Mouse (Mus musculus): ENCODE data around the gene Smc1b. TPM values are rescaled to one million over a fixed set of nuclear protein-coding genes. Genes with fewer than 3 reads are reported as not detected.

The Smc1b gene
- polyA plus RNA-seq, 1 experiment from 2014 or later, result 0.08 TPM

DNA sequence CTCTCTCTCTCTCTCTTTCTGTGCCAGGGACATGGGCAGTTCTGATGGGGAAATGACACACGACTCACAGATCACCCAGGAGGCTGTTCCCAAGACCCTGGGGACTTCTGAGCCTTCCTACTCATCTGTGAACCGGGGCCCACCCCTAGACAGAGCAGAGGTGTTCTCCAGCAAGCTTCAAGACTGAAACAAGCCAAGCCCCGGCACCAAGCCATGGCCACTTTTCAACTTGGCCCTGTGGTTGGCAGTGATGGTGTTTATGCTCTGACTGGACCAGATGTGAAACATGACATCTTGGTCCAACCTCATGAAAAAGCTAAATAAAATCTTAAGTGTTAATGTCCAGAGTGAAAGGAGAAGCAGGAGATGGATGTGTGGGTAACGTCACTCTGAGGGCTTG, 109.6 kb downstream of the Smc1b start:
- no peaks in the 10 kb centered on the region for H3K36me3 ChIP-seq
- no peak for ATAC-seq (ENCODE audit: extremely low read depth, insufficient number of reproducible peaks, low FRiP score, low TSS enrichment)
- H3K4me1 ChIP-seq, result no peaks in the 10 kb centered on the region; the same call in 1 of the 2 replicates
- no peaks in the 10 kb centered on the region for H3K9me3 ChIP-seq
- peaks cover 13% of the 10 kb centered on the region for H3K27me3 ChIP-seq (replicated peaks)
- H3K27ac ChIP-seq (replicated peaks), result no peak overlapping the region
- no peak overlapping the region for H3K4me3 ChIP-seq
- H3K9ac ChIP-seq, result no peak overlapping the region
- 61% methylated on average over 4 of the region's 4 CpGs for WGBS
- H3K4me2 ChIP-seq, result no peak overlapping the region

DNA sequence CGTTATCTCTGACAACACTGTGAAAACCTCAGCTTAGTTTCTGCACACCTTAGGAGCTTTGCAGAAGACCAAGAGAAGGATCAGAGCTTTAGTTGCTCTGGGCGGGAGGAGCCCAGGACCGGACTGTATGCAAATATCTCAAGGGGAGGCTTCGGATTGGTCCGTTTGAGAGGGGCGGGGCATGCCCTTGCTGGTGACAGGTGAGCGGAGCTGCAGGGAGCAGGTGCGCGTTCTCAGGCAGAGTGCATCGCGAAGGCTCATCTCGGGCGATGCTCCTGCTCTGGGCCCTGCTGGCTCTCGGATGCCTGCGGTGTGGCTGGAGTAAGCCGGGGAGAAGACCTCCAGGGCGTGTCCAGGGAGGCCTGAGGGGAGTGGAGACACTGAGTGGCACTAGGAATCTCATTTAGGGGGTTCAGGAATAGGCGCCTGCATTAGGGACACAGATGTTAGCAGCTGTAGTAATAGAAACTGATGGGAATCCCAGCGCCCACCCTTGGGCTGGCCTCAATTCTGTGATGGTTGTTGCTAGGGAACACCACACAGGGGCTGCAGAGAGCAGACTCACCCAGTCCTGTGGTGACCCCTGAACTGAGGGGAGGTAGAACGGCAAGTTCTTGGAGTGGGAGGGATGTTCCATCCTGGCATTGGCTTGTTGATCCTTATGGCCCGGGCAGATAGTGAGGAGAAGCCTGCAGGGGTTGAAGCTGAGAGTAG, 114.7 kb downstream of the Smc1b start, which contains the start of gene Upk3a:
TSS of gene Upk3a (plus strand) at position 191 of the 714 bp plus-strand sequence.
- Histone ChIP-seq H3K9ac (no peak within 1 kb of the TSS), H3K4me1 (peaks cover 31% of the 10 kb centered on the region), H3K4me3 (no peak within 1 kb of the TSS), H3K36me3 (no peaks in the 10 kb centered on the region), H3K9me3 (no peaks in the 10 kb centered on the region), H3K4me2 (peak within 1 kb of the TSS; percentile 20), H3K27ac (replicated peaks) (no peak within 1 kb of the TSS), H3K27me3 (replicated peaks) (peaks cover 31% of the 10 kb centered on the region)
- 9% methylated on average over 21 of the region's 21 CpGs for WGBS
- ATAC-seq (ENCODE audit: extremely low read depth, insufficient number of reproducible peaks, low FRiP score, low TSS enrichment), result no peak

DNA sequence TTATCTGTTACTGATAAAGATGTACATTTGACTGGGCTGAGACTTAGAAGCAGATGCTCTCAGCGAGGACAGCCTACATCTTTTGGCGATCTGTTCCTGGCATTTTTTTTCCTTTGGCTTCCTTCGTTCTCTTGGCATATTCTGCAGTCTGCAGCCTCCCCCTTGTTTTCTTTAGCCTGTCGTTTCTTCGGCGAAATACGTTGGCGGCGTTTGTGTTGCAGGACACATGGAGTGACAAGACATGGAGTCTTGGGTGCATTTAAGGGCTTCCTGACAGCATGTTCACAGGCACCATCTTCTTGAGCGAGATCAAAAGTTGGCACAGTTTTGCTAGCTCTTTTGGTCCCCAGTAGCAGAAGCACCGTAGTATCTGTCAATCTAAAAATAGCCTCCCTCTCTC, 116.0 kb downstream of the Smc1b start:
- 50% methylated on average over 11 of the region's 11 CpGs for WGBS
- ATAC-seq (ENCODE audit: extremely low read depth, insufficient number of reproducible peaks, low FRiP score, low TSS enrichment), result no peak

More for the DNA sequence above, 116.0 kb downstream of the Smc1b start:
- H3K4me1 ChIP-seq, result peaks cover 37% of the 10 kb centered on the region
- no peaks in the 10 kb centered on the region for H3K36me3 ChIP-seq
- no peaks in the 10 kb centered on the region for H3K9me3 ChIP-seq
- no peak overlapping the region for H3K4me3 ChIP-seq
- H3K27ac ChIP-seq (replicated peaks), result no peak overlapping the region
- peak overlapping the region; percentile 20; the same call in 1 of the 2 replicates for H3K4me2 ChIP-seq
- no peak overlapping the region for H3K9ac ChIP-seq
- peaks cover 31% of the 10 kb centered on the region for H3K27me3 ChIP-seq (replicated peaks)

Other genes starting within 250 kb of the Smc1b start
- gene Gm29666, start 211.9 kb downstream of the Smc1b start, polyA plus RNA-seq (2015; fragmentation: Nextera tagmentation; extraction: Ambion mirVana), result 0.41 and 0.56 TPM in 2 replicates
- 19.3 and 20.4 TPM in 2 replicates for gene Nup50, start 208.6 kb downstream of the Smc1b start, polyA plus RNA-seq (2015; fragmentation: Nextera tagmentation; extraction: Ambion mirVana)
- gene 5031439G07Rik, start 143.4 kb downstream of the Smc1b start, polyA plus RNA-seq (2015; fragmentation: Nextera tagmentation; extraction: Ambion mirVana), result 3.0 and 3.5 TPM in 2 replicates
- gene Upk3a, start 114.8 kb downstream of the Smc1b start, polyA plus RNA-seq (2015; fragmentation: Nextera tagmentation; extraction: Ambion mirVana), result 0.13 TPM in 1 of 2 replicates, not detected in the other
- gene Fam118a, start 103.0 kb downstream of the Smc1b start, polyA plus RNA-seq (2015; fragmentation: Nextera tagmentation; extraction: Ambion mirVana), result 15.6 and 17.0 TPM in 2 replicates
- gene Ribc2, start 114 bp upstream of the Smc1b start, polyA plus RNA-seq (2015; fragmentation: Nextera tagmentation; extraction: Ambion mirVana), result 0.11 TPM in 1 of 2 replicates, not detected in the other
- gene Fbln1, start 74.0 kb upstream of the Smc1b start, polyA plus RNA-seq (2015; fragmentation: Nextera tagmentation; extraction: Ambion mirVana), result 125 and 139 TPM in 2 replicates
- gene Atxn10, start 204.3 kb upstream of the Smc1b start, polyA plus RNA-seq (2015; fragmentation: Nextera tagmentation; extraction: Ambion mirVana), result 214 and 230 TPM in 2 replicates

Measured in heart, embryonic 13.5 days (tissue).